Mouse (Mus musculus) myocyte (in vitro differentiated cells): Measurements from ENCODE around the gene Dhdds. TPM values are rescaled to one million over a fixed set of nuclear protein-coding genes. Genes with fewer than 3 reads are reported as not detected.

Experiments used
- H3K27me3 ChIP-seq: one replicate; pipeline ENCODE4 v1.6.1; 2011; ENCODE audit not compliant: control insufficient read depth, insufficient read depth, insufficient read length
- H3K36me3 ChIP-seq: one replicate; pipeline ENCODE4 v1.6.1; 2011; ENCODE audit not compliant: control insufficient read depth, insufficient read depth
- H3K4me2 ChIP-seq: one replicate; pipeline ENCODE4 v1.6.1; 2011; ENCODE audit warnings: low read depth, control low read depth
- H3K4me3 ChIP-seq: one replicate; pipeline ENCODE4 v1.5.1; 2011; ENCODE audit warnings: mild to moderate bottlenecking, control low read depth, moderate library complexity
- H3K79me2 ChIP-seq: one replicate; pipeline ENCODE4 v1.6.1; 2011; ENCODE audit not compliant: control insufficient read depth, insufficient read depth
- H3ac ChIP-seq: one replicate; pipeline ENCODE4 v1.6.1; 2011; ENCODE audit not compliant: control insufficient read depth, insufficient read length
- CEBPB ChIP-seq: IDR thresholded peaks from 2 replicates; pipeline ENCODE4 v1.6.1; 2011; ENCODE audit warnings: mild to moderate bottlenecking, moderate library complexity; ENCODE audit not compliant: poor library complexity, insufficient read depth, severe bottlenecking
- E2F4 ChIP-seq: IDR thresholded peaks from one replicate; pipeline ENCODE4 v1.6.1; 2011; ENCODE audit warnings: mild to moderate bottlenecking, control low read depth, moderate library complexity; ENCODE audit not compliant: insufficient read depth
- MAX ChIP-seq: IDR thresholded peaks from one replicate; pipeline ENCODE4 v1.6.1; 2011; ENCODE audit warnings: low read depth, mild to moderate bottlenecking, control low read depth
- MYOD1 ChIP-seq, 3 experiments: IDR thresholded peaks; one replicate each; pipeline ENCODE4 v1.6.1; 2011; ENCODE audit warnings: control low read depth in 2 of 3, low read depth in 2 of 3, mild to moderate bottlenecking in 2 of 3, moderate library complexity in 1 of 3; ENCODE audit not compliant: insufficient read length in 2 of 3, control insufficient read depth in 1 of 3
- MYOG ChIP-seq, 3 experiments: IDR thresholded peaks; one replicate each; pipeline ENCODE4 v1.6.1; 2011; ENCODE audit warnings: control low read depth in 2 of 3, low read depth in 2 of 3, mild to moderate bottlenecking in 2 of 3; ENCODE audit not compliant: insufficient read length in 2 of 3, control insufficient read depth in 1 of 3, insufficient read depth in 1 of 3
- POLR2A ChIP-seq: IDR thresholded peaks from one replicate; pipeline ENCODE4 v1.6.1; 2011; ENCODE audit warnings: low read depth, mild to moderate bottlenecking, control low read depth, moderate library complexity; ENCODE audit not compliant: insufficient read length
- POLR2AphosphoS2 ChIP-seq: IDR thresholded peaks from one replicate; pipeline ENCODE4 v1.6.1; 2011; ENCODE audit warnings: low read depth, control low read depth; ENCODE audit not compliant: insufficient read length
- REST ChIP-seq: IDR thresholded peaks from one replicate; pipeline ENCODE4 v1.6.1; 2011; ENCODE audit warnings: mild to moderate bottlenecking, control low read depth, moderate library complexity; ENCODE audit not compliant: insufficient read depth, insufficient read length
- SRF ChIP-seq: IDR thresholded peaks from one replicate; pipeline ENCODE4 v1.6.1; 2011; ENCODE audit warnings: low read depth; ENCODE audit not compliant: control insufficient read depth, insufficient read length
- TCF12 ChIP-seq: IDR thresholded peaks from one replicate; pipeline ENCODE4 v1.6.1; 2011; ENCODE audit warnings: mild to moderate bottlenecking, control low read depth; ENCODE audit not compliant: poor library complexity, insufficient read depth, severe bottlenecking
- TCF3 ChIP-seq: IDR thresholded peaks from one replicate; pipeline ENCODE4 v1.6.1; 2011; ENCODE audit warnings: low read depth, control low read depth; ENCODE audit not compliant: insufficient read length
- USF1 ChIP-seq: IDR thresholded peaks from one replicate; pipeline ENCODE4 v1.6.1; 2011; ENCODE audit warnings: low read depth, mild to moderate bottlenecking, control low read depth, moderate library complexity
- polyA plus RNA-seq: library from polyadenylated mRNA; unstranded; fragments of >200 nt; fragmentation: generic; extraction: Trizol; gene quantifications from one replicate; pipeline ENCODE4 v1.2.1, GENCODE M21; 2012; ENCODE audit warnings: missing spikeins

The Dhdds gene
- polyA plus RNA-seq, 1 experiment = 30.5 TPM

DNA sequence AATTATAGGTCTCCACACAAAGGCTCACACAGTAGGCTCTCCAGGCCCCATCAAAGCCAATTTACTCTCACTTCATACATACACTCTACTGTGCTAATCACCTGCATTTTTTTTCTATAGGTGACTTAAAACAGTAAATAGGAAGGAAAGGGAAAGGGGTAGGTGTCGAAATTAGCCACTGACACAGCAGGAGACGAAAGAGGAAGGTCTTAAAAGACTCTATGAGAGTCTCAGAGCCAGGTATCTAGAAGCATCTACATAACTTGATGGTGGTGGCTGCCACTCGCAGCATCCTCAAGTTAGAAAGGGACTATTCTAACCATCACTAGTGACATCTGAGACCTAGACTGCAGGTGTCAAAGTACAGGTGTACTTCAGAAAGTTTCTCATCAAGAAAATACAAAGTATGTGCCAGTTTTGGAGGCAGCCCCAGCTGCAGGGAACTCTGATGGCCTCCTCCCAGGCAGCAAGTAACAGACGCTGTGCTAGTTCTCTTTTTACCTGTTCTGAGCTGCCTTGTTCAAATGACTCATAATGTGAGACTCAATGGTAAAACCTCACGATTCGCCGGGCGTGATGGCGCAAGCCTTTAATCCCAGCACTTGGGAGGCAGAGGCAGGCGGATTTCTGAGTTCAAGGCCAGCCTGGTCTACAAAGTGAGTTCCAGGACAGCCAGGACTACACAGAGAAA is 22.6 kb downstream of the Dhdds start:
- no peak overlapping the region for H3ac ChIP-seq
- no peak overlapping the region for H3K4me3 ChIP-seq
- no peaks in the 10 kb centered on the region for H3K27me3 ChIP-seq
- H3K4me2 ChIP-seq = no peak overlapping the region
- no peaks in the 10 kb centered on the region for H3K79me2 ChIP-seq
- no peak for TF ChIP-seq USF1
- TF ChIP-seq MYOD1 (IDR thresholded peaks at IDR 0.05; ENCODE audit: control insufficient read depth in 1 of 3, insufficient read length in 2 of 3, low read depth in 2 of 3) = no peak
- no peak for TF ChIP-seq E2F4
- no peak for TF ChIP-seq MAX
- no peak for TF ChIP-seq TCF12
- TF ChIP-seq TCF3 = no peak
- no peak for TF ChIP-seq SRF
- no peak for TF ChIP-seq CEBPB
- TF ChIP-seq MYOG (IDR thresholded peaks at IDR 0.05; ENCODE audit: control insufficient read depth in 1 of 3, insufficient read depth in 1 of 3, insufficient read length in 2 of 3, low read depth in 2 of 3) = no peak
- no peak for TF ChIP-seq REST
- TF ChIP-seq POLR2A = no peak
- peaks cover 10% of the 10 kb centered on the region for H3K36me3 ChIP-seq

DNA sequence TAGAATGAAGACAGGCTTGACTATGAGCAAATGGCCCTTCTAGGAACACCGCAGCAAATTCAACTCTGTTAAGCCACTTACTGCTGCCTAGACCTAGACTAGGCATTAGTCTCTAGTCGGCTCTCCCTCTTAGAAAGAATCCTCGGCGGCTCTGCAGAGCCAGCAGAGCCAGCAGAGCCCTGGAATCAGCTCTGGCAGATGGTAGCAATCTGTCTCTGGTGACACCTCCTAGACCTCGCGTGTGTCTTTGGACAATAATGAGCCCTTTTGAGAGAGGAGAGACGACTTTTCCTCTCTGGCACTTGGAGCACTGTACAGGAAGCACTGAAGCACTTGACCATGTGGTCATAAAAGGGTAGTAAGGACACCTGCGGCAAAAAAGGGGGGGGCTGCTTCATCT is 29.0 kb downstream of the Dhdds start:
- Histone ChIP-seq H3K27me3 (no peaks in the 10 kb centered on the region), H3K36me3 (peaks cover 3% of the 10 kb centered on the region), H3K4me2 (no peak overlapping the region), H3K79me2 (peaks cover 3% of the 10 kb centered on the region), H3ac (no peak overlapping the region), H3K4me3 (no peak overlapping the region)
- TF ChIP-seq MYOG (IDR thresholded peaks at IDR 0.05; ENCODE audit: control insufficient read depth in 1 of 3, insufficient read depth in 1 of 3, insufficient read length in 2 of 3, low read depth in 2 of 3) = no peak
- TF ChIP-seq SRF = no peak
- no peak for TF ChIP-seq MYOD1 (IDR thresholded peaks at IDR 0.05; ENCODE audit: control insufficient read depth in 1 of 3, insufficient read length in 2 of 3, low read depth in 2 of 3)
- no peak for TF ChIP-seq POLR2A
- no peak for TF ChIP-seq CEBPB
- TF ChIP-seq POLR2AphosphoS2 = no peak
- no peak for TF ChIP-seq TCF3
- TF ChIP-seq MAX = no peak
- TF ChIP-seq USF1 = no peak

DNA sequence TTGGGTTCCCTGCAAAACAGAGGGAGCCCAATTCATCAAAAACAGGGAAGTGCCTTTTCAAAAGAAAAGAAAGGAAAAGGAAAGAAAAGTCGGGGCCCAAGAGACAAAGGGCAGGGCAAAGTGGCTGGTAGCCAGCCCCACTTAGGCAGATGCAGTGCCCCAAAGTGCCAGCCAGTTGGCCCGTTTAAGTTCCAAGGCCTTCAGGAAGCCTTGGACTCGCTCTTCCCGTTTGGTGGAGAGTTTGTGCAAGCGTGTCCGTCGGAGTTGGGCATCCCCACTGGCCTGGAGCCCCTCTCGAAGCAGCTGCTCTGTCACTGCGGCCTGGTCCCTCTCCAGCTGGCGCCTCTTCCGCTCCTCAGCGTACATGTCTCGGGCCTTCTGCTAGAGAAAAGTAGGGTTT is 29.8 kb downstream of the Dhdds start:
- Histone ChIP-seq H3K36me3 (peaks cover 3% of the 10 kb centered on the region), H3ac (no peak overlapping the region), H3K27me3 (no peaks in the 10 kb centered on the region), H3K4me2 (no peak overlapping the region), H3K79me2 (peaks cover 11% of the 10 kb centered on the region), H3K4me3 (no peak overlapping the region)
- TF ChIP-seq TCF3 = no peak
- no peak for TF ChIP-seq MYOG (IDR thresholded peaks at IDR 0.05; ENCODE audit: control insufficient read depth in 1 of 3, insufficient read depth in 1 of 3, insufficient read length in 2 of 3, low read depth in 2 of 3)
- TF ChIP-seq POLR2AphosphoS2 = no peak
- no peak for TF ChIP-seq E2F4
- no peak for TF ChIP-seq SRF
- no peak for TF ChIP-seq REST
- TF ChIP-seq USF1 = no peak
- no peak for TF ChIP-seq MAX

DNA sequence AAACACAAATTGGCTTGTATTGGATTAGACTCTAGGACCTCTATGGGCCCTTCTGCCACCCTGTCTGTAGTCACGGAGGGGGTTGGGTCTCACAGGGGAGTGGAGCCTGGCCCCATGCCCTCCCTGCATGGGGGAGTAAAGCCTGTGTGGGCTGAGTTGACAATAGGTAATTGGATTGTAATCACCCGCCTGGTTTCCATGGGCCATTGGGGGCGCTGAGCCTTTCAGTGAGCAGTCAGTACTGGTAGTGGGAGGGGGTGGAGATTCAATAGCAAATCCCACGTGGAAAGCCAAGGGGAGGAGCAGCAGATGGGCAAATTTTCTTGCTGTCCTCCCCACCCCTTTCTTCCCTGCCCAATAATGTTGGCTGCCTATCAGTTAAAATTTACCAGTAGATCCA is 30.5 kb downstream of the Dhdds start:
- Histone ChIP-seq H3ac (no peak overlapping the region), H3K36me3 (peaks cover 8% of the 10 kb centered on the region), H3K4me3 (no peak overlapping the region), H3K79me2 (peaks cover 14% of the 10 kb centered on the region), H3K27me3 (no peaks in the 10 kb centered on the region), H3K4me2 (no peak overlapping the region)
- TF ChIP-seq SRF (no peak), MYOD1 (IDR thresholded peaks at IDR 0.05; ENCODE audit: control insufficient read depth in 1 of 3, insufficient read length in 2 of 3, low read depth in 2 of 3) (no peak), USF1 (no peak), TCF12 (no peak), MYOG (IDR thresholded peaks at IDR 0.05; ENCODE audit: control insufficient read depth in 1 of 3, insufficient read depth in 1 of 3, insufficient read length in 2 of 3, low read depth in 2 of 3) (no peak), POLR2A (no peak), POLR2AphosphoS2 (no peak), REST (no peak), TCF3 (no peak)

DNA sequence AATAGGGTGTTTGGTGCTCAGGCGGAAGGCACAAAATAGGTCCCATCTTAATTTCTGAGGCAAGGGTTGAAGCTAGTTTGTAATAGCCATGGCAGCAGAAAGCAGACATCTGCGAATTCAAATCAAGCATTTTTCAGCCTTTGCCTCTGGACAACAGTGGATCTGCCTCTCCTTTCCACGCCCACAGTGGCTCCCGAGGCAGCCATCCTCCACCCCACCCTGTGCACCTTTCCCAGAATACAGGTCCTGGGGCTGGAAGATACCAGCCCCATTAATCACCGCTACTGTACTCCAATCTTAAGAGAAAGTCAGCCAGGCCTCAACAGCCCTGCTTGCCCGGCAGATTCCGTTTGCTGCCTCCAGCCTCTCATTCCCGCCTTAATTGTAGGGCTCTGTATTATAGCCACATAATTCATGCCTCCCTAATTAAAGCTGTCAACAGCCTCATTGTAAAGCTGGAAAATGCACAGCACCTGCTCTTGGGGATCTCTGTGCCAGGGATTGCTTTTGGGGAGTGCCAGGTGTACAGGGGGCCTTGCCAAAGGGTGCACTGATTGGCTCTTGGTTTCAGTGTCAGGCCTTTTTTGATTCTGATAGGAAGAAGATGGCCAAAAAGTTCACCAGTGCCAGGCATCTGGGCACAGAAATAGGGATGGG is 31.5 kb downstream of the Dhdds start:
- peaks cover 11% of the 10 kb centered on the region for H3K36me3 ChIP-seq
- H3K4me3 ChIP-seq = peak overlapping the region; percentile 52
- peaks cover 14% of the 10 kb centered on the region for H3K79me2 ChIP-seq
- no peak overlapping the region for H3ac ChIP-seq
- peak overlapping the region; percentile 87 for H3K4me2 ChIP-seq
- TF ChIP-seq USF1 = no peak
- peak; percentile 66 for TF ChIP-seq POLR2AphosphoS2
- no peaks in the 10 kb centered on the region for H3K27me3 ChIP-seq
